Mouse (Mus musculus) spleen, adult 2 months (tissue): ENCODE measurements around the gene Bean1.

Source experiments
- CTCF ChIP-seq: fragments of 200-500 bp; IDR thresholded peaks from 2 replicates; pipeline ENCODE4 v1.5.1; 2011; ENCODE audit warnings: mild to moderate bottlenecking, inconsistent platforms; ENCODE audit not compliant: insufficient read depth, insufficient read length, insufficient replicate concordance; ENCODE audit errors: extremely low read depth
- POLR2A ChIP-seq: fragments of 200-500 bp; IDR thresholded peaks from 2 replicates; pipeline ENCODE4 v1.6.1; 2011; ENCODE audit warnings: low read depth, low read length, inconsistent platforms

DNA sequence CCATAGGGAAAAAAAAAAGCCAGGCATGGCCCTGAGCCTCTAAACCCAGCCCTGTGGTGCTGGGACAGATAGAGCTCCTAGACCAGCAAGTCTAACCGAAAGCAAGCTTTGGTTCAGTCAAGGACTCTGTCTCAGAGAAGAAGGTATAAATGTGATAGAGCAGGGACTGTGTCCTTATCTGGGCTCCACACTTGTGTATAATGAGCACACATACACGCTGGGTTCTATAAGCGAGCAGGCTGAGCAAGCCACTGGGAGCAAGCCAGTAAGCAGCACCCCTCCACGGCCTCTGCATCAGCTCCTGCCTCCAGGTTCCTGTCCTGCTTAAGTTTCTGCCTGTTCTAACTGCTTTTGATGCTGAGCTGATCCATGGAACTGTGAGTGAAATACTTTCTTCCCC lies 61.8 kb downstream of the Bean1 start:
- TF ChIP-seq CTCF: no peak
- TF ChIP-seq POLR2A: no peak
